ENCODE assay signal across 20 mouse cellular contexts in the genomic region with DNA sequence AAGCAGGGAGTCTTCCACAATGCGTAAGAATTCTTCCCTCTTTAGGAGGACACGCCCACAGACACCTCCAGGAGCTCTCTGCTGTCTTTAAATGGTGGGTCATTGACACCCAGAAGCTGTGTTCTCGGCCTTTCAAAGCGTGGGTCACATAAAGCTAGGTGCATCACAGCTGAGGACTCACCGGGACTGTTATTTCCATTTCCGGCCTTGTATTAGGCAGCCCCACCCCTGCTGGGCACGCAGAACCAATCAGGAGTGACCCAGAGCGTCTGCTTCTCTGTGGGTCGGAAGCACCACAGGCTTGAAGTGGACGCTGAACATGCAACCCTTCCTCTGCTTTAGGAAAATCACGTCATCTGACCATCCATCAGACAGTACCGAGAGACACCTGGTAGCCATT.
DNase-seq lines count a peak whose midpoint lies in the region; ATAC-seq and TF ChIP-seq lines count a peak whose summit lies in the region.
"Had no signal": no experiment of that assay in that cellular context is flagged by ENCODE, and none has a peak within 500 bp of the region (broad histone marks: within the 10 kb centered on the region; RNA-seq: fewer than 3 reads in every experiment).

No protein-coding gene starts in this region.

- no peak overlapping the region for H3K4me3 ChIP-seq in heart, embryonic 15.5 days
- H3K4me3 ChIP-seq in ES-Bruce4 (ENCODE audit: low read depth, low read length) = no peak overlapping the region
- H3K4me3 ChIP-seq in embryonic facial prominence, embryonic 10.5 days = peak overlapping the region; percentile 25; the same call in 1 of the 2 replicates
- no peak overlapping the region for H3K4me3 ChIP-seq in limb, embryonic 12.5 days (replicated peaks)
- H3K4me3 ChIP-seq: heart, adult 2 months; midbrain, embryonic 12.5 days had no signal

- no peak for TF ChIP-seq POLR2A in ES-Bruce4 (IDR thresholded peaks at IDR 0.05; ENCODE audit: insufficient read depth, low read length)

- peak overlapping the region; percentile 41; the same call in 1 of the 2 replicates for H3K27ac ChIP-seq in heart, embryonic 15.5 days
- H3K27ac ChIP-seq in ES-Bruce4 (ENCODE audit: insufficient read depth, low read length) = 0 out of 2 replicates have a peak overlapping the region, but pooled peaks have one; percentile 69
- peak overlapping the region; percentile 59 for H3K27ac ChIP-seq in embryonic facial prominence, embryonic 10.5 days (replicated peaks)
- H3K27ac ChIP-seq in limb, embryonic 12.5 days = peak overlapping the region; percentile 0; the same call in 1 of the 2 replicates
- H3K27ac ChIP-seq: heart, adult 2 months; macrophage; midbrain, embryonic 12.5 days had no signal

- 79% methylated on average over 12 of the region's 12 CpGs for WGBS in heart, embryonic 15.5 days
- 57% methylated on average over 12 of the region's 12 CpGs for WGBS in embryonic facial prominence, embryonic 10.5 days
- 32% methylated on average over 12 of the region's 12 CpGs for WGBS in limb, embryonic 12.5 days

- H3K9ac ChIP-seq in heart, embryonic 15.5 days = no peak overlapping the region
- H3K9ac ChIP-seq in ES-Bruce4 (ENCODE audit: low read depth, poor library complexity, severe bottlenecking) = no peak overlapping the region
- H3K9ac ChIP-seq in limb, embryonic 12.5 days (replicated peaks) = no peak overlapping the region
- H3K9ac ChIP-seq: midbrain, embryonic 12.5 days had no signal

- H3K9me3 ChIP-seq in heart, embryonic 15.5 days (replicated peaks) = no peaks in the 10 kb centered on the region
- no peaks in the 10 kb centered on the region; the same call in 1 of the 2 replicates for H3K9me3 ChIP-seq in ES-Bruce4 (replicated peaks; ENCODE audit: control insufficient read depth, insufficient read depth, low read length, poor library complexity, severe bottlenecking)
- H3K9me3 ChIP-seq in embryonic facial prominence, embryonic 10.5 days = no peaks in the 10 kb centered on the region
- H3K9me3 ChIP-seq in limb, embryonic 12.5 days = 0 out of 2 replicates have a peak, but pooled peaks cover 3% of the 10 kb centered on the region
- H3K9me3 ChIP-seq: midbrain, embryonic 12.5 days had no signal

- no peak for TF ChIP-seq EP300 in ES-Bruce4 (IDR thresholded peaks at IDR 0.05; ENCODE audit: insufficient read depth, low read depth, low read length)

- H3K4me1 ChIP-seq in heart, embryonic 15.5 days (replicated peaks) = peaks cover 32% of the 10 kb centered on the region
- peaks cover 13% of the 10 kb centered on the region for H3K4me1 ChIP-seq in ES-Bruce4 (ENCODE audit: control insufficient read depth, insufficient read depth, low read length)
- H3K4me1 ChIP-seq in embryonic facial prominence, embryonic 10.5 days = peaks cover 69% of the 10 kb centered on the region
- H3K4me1 ChIP-seq in limb, embryonic 12.5 days (replicated peaks) = peaks cover 50% of the 10 kb centered on the region

- no peak overlapping the region for H3K4me2 ChIP-seq in heart, embryonic 15.5 days
- H3K4me2 ChIP-seq in limb, embryonic 12.5 days = peak overlapping the region; percentile 38
- H3K4me2 ChIP-seq: midbrain, embryonic 12.5 days had no signal

- H3K27me3 ChIP-seq in heart, embryonic 15.5 days = no peaks in the 10 kb centered on the region
- no peaks in the 10 kb centered on the region for H3K27me3 ChIP-seq in ES-Bruce4 (ENCODE audit: control insufficient read depth, insufficient read depth, low read length, poor library complexity, severe bottlenecking)
- no peaks in the 10 kb centered on the region for H3K27me3 ChIP-seq in embryonic facial prominence, embryonic 10.5 days (replicated peaks; ENCODE audit: low read depth, poor library complexity, severe bottlenecking)
- H3K27me3 ChIP-seq in limb, embryonic 12.5 days = peaks cover 3% of the 10 kb centered on the region; the same call in 1 of the 2 replicates
- H3K27me3 ChIP-seq: midbrain, embryonic 12.5 days had no signal

- no peak for ATAC-seq in heart, embryonic 15.5 days (replicated peaks; ENCODE audit: insufficient number of reproducible peaks, insufficient read depth, low FRiP score, low read depth)
- peak; percentile 8; the same call in 1 of the 2 replicates for ATAC-seq in limb, embryonic 12.5 days (ENCODE audit: insufficient number of reproducible peaks, insufficient read depth, low FRiP score, low TSS enrichment, low read depth)
- ATAC-seq: forebrain, embryonic 16.5 days had no signal

- TF ChIP-seq CTCF in ES-Bruce4 (IDR thresholded peaks at IDR 0.05; ENCODE audit: low read depth, low read length) = no peak

- no peaks in the 10 kb centered on the region for H3K36me3 ChIP-seq in heart, embryonic 15.5 days
- H3K36me3 ChIP-seq in ES-Bruce4 (ENCODE audit: control insufficient read depth, insufficient read depth, low read length, poor library complexity, severe bottlenecking) = no peaks in the 10 kb centered on the region
- peaks cover 17% of the 10 kb centered on the region; the same call in 1 of the 2 replicates for H3K36me3 ChIP-seq in embryonic facial prominence, embryonic 10.5 days (replicated peaks)
- H3K36me3 ChIP-seq in limb, embryonic 12.5 days = peaks cover 4% of the 10 kb centered on the region; the same call in 1 of the 2 replicates
- H3K36me3 ChIP-seq: G1E; midbrain, embryonic 12.5 days had no signal

- no peak for DNase-seq in heart, adult 18-20 months
- peak; percentile 44 for DNase-seq in embryonic facial prominence, embryonic 10.5 days (ENCODE audit: low spot score)
- DNase-seq in cerebellum, postnatal 4 days (ENCODE audit: low spot score in 2 of 2) = no peak
- no peak for DNase-seq in thymus, adult 18-20 months
- DNase-seq: adrenal gland, adult 8-10 months; B cell, adult 2 months; cerebellum, adult 18-20 months; heart, adult 2 months; kidney, postnatal 25 days; layer of hippocampus, adult 9-11 months; lung, adult 2 months; right cerebral cortex, adult 18-20 months; thymus, adult 2 months had no signal

Comparison
In these comparisons a context has a peak if more than half of its experiments do, and no peak if none do; other contexts are left out.
1. H3K27ac ChIP-seq: peak in every context shown above with its lines; median percentile 69 in ES-Bruce4; 59 in embryonic facial prominence, embryonic 10.5 days; 41 in heart, embryonic 15.5 days; 0 in limb, embryonic 12.5 days.